Mouse (Mus musculus): ENCODE measurements at regions not wholly inside any gene's neighbourhood (a gene's known extent, or its start where the extent isn't known, plus 50 kb on each side); places are given as distances from the start of the nearest gene placed in this dataset.

GRCm38 (mm10) chr8:9124503-9124902 lies 434.2 kb upstream of the Arglu1 start:
- H3K4me3 ChIP-seq (ENCODE audit: low read depth, low read length): no peak overlapping the region
- TF ChIP-seq CTCF (IDR thresholded peaks at IDR 0.05; ENCODE audit: low read depth): no peak
- DNase-seq (peak; percentile 62), ATAC-seq (peak; percentile 82)
- no peaks in the 10 kb centered on the region for H3K36me3 ChIP-seq (ENCODE audit: insufficient read depth)
- no peak overlapping the region for H3K4me2 ChIP-seq (ENCODE audit: low read depth)
- H3K9me3 ChIP-seq (ENCODE audit: low read length): no peaks in the 10 kb centered on the region
- WGBS: 62% methylated on average over 4 of the region's 4 CpGs
- H3K27ac ChIP-seq (ENCODE audit: low read depth, low read length): no peak overlapping the region
- no peaks in the 10 kb centered on the region for H3K4me1 ChIP-seq (ENCODE audit: insufficient read depth)
- no peak overlapping the region for H3K9ac ChIP-seq
- H3K27me3 ChIP-seq (ENCODE audit: insufficient read depth, low read length): no peaks in the 10 kb centered on the region

GRCm38 (mm10) chr8:9117809-9118737 lies 427.8 kb upstream of the Arglu1 start:
- DNase-seq: no peak
- Histone ChIP-seq H3K4me3 (ENCODE audit: low read depth, low read length) (no peak overlapping the region), H3K9me3 (ENCODE audit: low read length) (no peaks in the 10 kb centered on the region), H3K9ac (no peak overlapping the region), H3K27ac (ENCODE audit: low read depth, low read length) (no peak overlapping the region), H3K27me3 (ENCODE audit: insufficient read depth, low read length) (no peaks in the 10 kb centered on the region), H3K4me1 (ENCODE audit: insufficient read depth) (0 out of 2 replicates have a peak, but pooled peaks cover 7% of the 10 kb centered on the region), H3K36me3 (ENCODE audit: insufficient read depth) (no peaks in the 10 kb centered on the region), H3K4me2 (ENCODE audit: low read depth) (peak overlapping the region; percentile 23; the same call in 1 of the 2 replicates)
- WGBS: 72% methylated on average over 27 of the region's 27 CpGs
- ATAC-seq: no peak; the same call in 1 of the 2 replicates
- no peak for TF ChIP-seq CTCF (IDR thresholded peaks at IDR 0.05; ENCODE audit: low read depth)

- DNase-seq (no peak), ATAC-seq (no peak)
- Histone ChIP-seq H3K36me3 (ENCODE audit: insufficient read depth) (no peaks in the 10 kb centered on the region), H3K4me2 (ENCODE audit: low read depth) (no peak overlapping the region), H3K9me3 (ENCODE audit: low read length) (no peaks in the 10 kb centered on the region), H3K27me3 (ENCODE audit: insufficient read depth, low read length) (no peaks in the 10 kb centered on the region), H3K9ac (no peak overlapping the region), H3K4me3 (ENCODE audit: low read depth, low read length) (no peak overlapping the region), H3K4me1 (ENCODE audit: insufficient read depth) (no peaks in the 10 kb centered on the region), H3K27ac (ENCODE audit: low read depth, low read length) (no peak overlapping the region)
- TF ChIP-seq CTCF (IDR thresholded peaks at IDR 0.05; ENCODE audit: low read depth): no peak
- 77% methylated on average over 5 of the region's 5 CpGs for WGBS
Measured at GRCm38 (mm10) chr8:9095980-9096379, 405.7 kb upstream of the Arglu1 start.

GRCm38 (mm10) chr8:9094002-9094401 lies 403.7 kb upstream of the Arglu1 start:
- H3K4me1 ChIP-seq (ENCODE audit: insufficient read depth): no peaks in the 10 kb centered on the region
- no peaks in the 10 kb centered on the region for H3K9me3 ChIP-seq (ENCODE audit: low read length)
- no peak overlapping the region for H3K9ac ChIP-seq
- H3K4me2 ChIP-seq (ENCODE audit: low read depth): no peak overlapping the region
- no peak overlapping the region for H3K27ac ChIP-seq (ENCODE audit: low read depth, low read length)
- no peak for TF ChIP-seq CTCF (IDR thresholded peaks at IDR 0.05; ENCODE audit: low read depth)
- no peak overlapping the region for H3K4me3 ChIP-seq (ENCODE audit: low read depth, low read length)
- 61% methylated on average over 9 of the region's 9 CpGs for WGBS
- ATAC-seq (no peak), DNase-seq (no peak)
- no peaks in the 10 kb centered on the region for H3K27me3 ChIP-seq (ENCODE audit: insufficient read depth, low read length)
- H3K36me3 ChIP-seq (ENCODE audit: insufficient read depth): no peaks in the 10 kb centered on the region

GRCm38 (mm10) chr8:9093356-9093755 lies 403.0 kb upstream of the Arglu1 start:
- Histone ChIP-seq H3K27me3 (ENCODE audit: insufficient read depth, low read length) (no peaks in the 10 kb centered on the region), H3K27ac (ENCODE audit: low read depth, low read length) (no peak overlapping the region), H3K4me3 (ENCODE audit: low read depth, low read length) (no peak overlapping the region), H3K9ac (no peak overlapping the region), H3K9me3 (ENCODE audit: low read length) (no peaks in the 10 kb centered on the region), H3K36me3 (ENCODE audit: insufficient read depth) (no peaks in the 10 kb centered on the region), H3K4me2 (ENCODE audit: low read depth) (no peak overlapping the region), H3K4me1 (ENCODE audit: insufficient read depth) (no peaks in the 10 kb centered on the region)
- no peak for TF ChIP-seq CTCF (IDR thresholded peaks at IDR 0.05; ENCODE audit: low read depth)
- ATAC-seq: no peak
- 87% methylated on average over 4 of the region's 4 CpGs for WGBS
- no peak for DNase-seq

GRCm38 (mm10) chr8:9072724-9073123 lies 382.4 kb upstream of the Arglu1 start:
- ATAC-seq (no peak), DNase-seq (no peak)
- no peaks in the 10 kb centered on the region for H3K36me3 ChIP-seq (ENCODE audit: insufficient read depth)
- no peak for TF ChIP-seq CTCF (IDR thresholded peaks at IDR 0.05; ENCODE audit: low read depth)
- H3K9me3 ChIP-seq (ENCODE audit: low read length): no peaks in the 10 kb centered on the region
- H3K9ac ChIP-seq: no peak overlapping the region
- H3K4me3 ChIP-seq (ENCODE audit: low read depth, low read length): no peak overlapping the region
- 0 out of 2 replicates have a peak, but pooled peaks cover 4% of the 10 kb centered on the region for H3K4me1 ChIP-seq (ENCODE audit: insufficient read depth)
- 94% methylated on average over 4 of the region's 4 CpGs for WGBS
- H3K4me2 ChIP-seq (ENCODE audit: low read depth): no peak overlapping the region
- no peaks in the 10 kb centered on the region for H3K27me3 ChIP-seq (ENCODE audit: insufficient read depth, low read length)
- no peak overlapping the region for H3K27ac ChIP-seq (ENCODE audit: low read depth, low read length)

- Histone ChIP-seq H3K27me3 (ENCODE audit: insufficient read depth, low read length) (no peaks in the 10 kb centered on the region), H3K27ac (ENCODE audit: low read depth, low read length) (no peak overlapping the region), H3K4me3 (ENCODE audit: low read depth, low read length) (no peak overlapping the region), H3K4me2 (ENCODE audit: low read depth) (no peak overlapping the region), H3K9me3 (ENCODE audit: low read length) (no peaks in the 10 kb centered on the region), H3K4me1 (ENCODE audit: insufficient read depth) (0 out of 2 replicates have a peak, but pooled peaks cover 4% of the 10 kb centered on the region), H3K9ac (no peak overlapping the region), H3K36me3 (ENCODE audit: insufficient read depth) (no peaks in the 10 kb centered on the region)
- DNase-seq (no peak), ATAC-seq (no peak)
- 93% methylated on average over 11 of the region's 11 CpGs for WGBS
- TF ChIP-seq CTCF (IDR thresholded peaks at IDR 0.05; ENCODE audit: low read depth): no peak
Measured at GRCm38 (mm10) chr8:9072286-9072685, 382.0 kb upstream of the Arglu1 start.

Measured in forebrain, postnatal 0 days (tissue).